Mouse (Mus musculus) forebrain, embryonic 15.5 days (tissue): ENCODE results near the gene Plin5. TPM values are rescaled to one million over a fixed set of nuclear protein-coding genes. Genes with fewer than 3 reads are reported as not detected.
"Not testable (repeated sequence)": the region's sequence is repeated elsewhere in the genome, so short reads cannot be mapped to it uniquely, and the experiment has no call there.

Experiments
- ATAC-seq: fragments of 200-750 bp; cut with Nextera tagmentation; replicated peaks from 2 replicates; pipeline ENCODE4 v1.8.0; 2017; ENCODE audit warnings: mild to moderate bottlenecking, moderate TSS enrichment, moderate library complexity
- H3K27ac ChIP-seq: fragments of 300-500 bp; sonication (generic); replicated peaks from 2 replicates; pipeline ENCODE4 v1.5.1; 2015; ENCODE audit warnings: mild to moderate bottlenecking, inconsistent platforms
- H3K27me3 ChIP-seq: fragments of 300-500 bp; sonication (generic); 2 replicates; pipeline ENCODE4 v1.6.1; 2015; ENCODE audit warnings: inconsistent platforms
- H3K36me3 ChIP-seq: fragments of 300-500 bp; sonication (generic); 2 replicates; pipeline ENCODE4 v1.6.1; 2015; ENCODE audit warnings: mild to moderate bottlenecking, inconsistent platforms
- H3K4me1 ChIP-seq: fragments of 300-500 bp; sonication (generic); 2 replicates; pipeline ENCODE4 v1.6.1; 2015; ENCODE audit warnings: inconsistent platforms
- H3K4me2 ChIP-seq: fragments of 300-500 bp; sonication (generic); replicated peaks from 2 replicates; pipeline ENCODE4 v1.6.1; 2015; ENCODE audit warnings: mild to moderate bottlenecking, inconsistent platforms
- H3K4me3 ChIP-seq: fragments of 300-500 bp; sonication (generic); 2 replicates; pipeline ENCODE4 v1.5.1; 2015; ENCODE audit warnings: mild to moderate bottlenecking, inconsistent platforms
- H3K9ac ChIP-seq: fragments of 300-500 bp; sonication (generic); replicated peaks from 2 replicates; pipeline ENCODE4 v1.6.1; 2015; ENCODE audit warnings: mild to moderate bottlenecking, inconsistent platforms
- H3K9me3 ChIP-seq: fragments of 300-500 bp; sonication (generic); 2 replicates; pipeline ENCODE4 v1.6.1; 2016; ENCODE audit warnings: inconsistent platforms
- WGBS: fragments of 180-500 bp; shearing (Covaris S2); methylation state at CpG from one replicate; pipeline ENCODE4 v1.1.7; 2015; ENCODE audit warnings: mixed read lengths; 5-methylcytosine and 5-hydroxymethylcytosine counted together
- polyA plus RNA-seq: library from polyadenylated mRNA; unstranded; fragments of >200 nt; fragmentation: Nextera tagmentation; extraction: Ambion mirVana; gene quantifications from 2 replicates; pipeline ENCODE4 v1.2.1, GENCODE M21; 2015

The Plin5 gene
- polyA plus RNA-seq, 1 experiment from 2014 or later = 0.69 TPM

DNA sequence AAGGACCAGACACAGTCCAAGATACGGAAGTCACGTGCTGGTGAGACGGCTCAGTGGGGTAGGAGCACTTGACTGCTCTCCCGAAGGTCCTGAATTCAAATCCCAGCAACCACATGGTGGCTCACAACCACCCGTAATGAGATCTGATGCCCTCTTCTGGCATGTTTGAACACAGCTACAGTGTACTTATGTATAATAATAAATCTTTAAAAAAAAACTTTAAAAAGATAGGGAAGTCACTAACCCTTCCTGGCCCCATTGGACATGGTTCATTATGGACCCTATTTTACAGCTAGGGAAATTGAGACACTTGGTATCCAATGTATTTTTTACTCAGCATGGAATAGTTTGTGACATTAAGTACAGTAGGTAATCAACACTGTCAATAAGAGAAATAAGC is 39.9 kb downstream of the Plin5 start:
- Histone ChIP-seq H3K4me1 (peaks cover 40% of the 10 kb centered on the region), H3K9me3 (no peaks in the 10 kb centered on the region), H3K36me3 (peaks cover 10% of the 10 kb centered on the region; the same call in 1 of the 2 replicates), H3K9ac (no peak overlapping the region), H3K4me3 (no peak overlapping the region), H3K4me2 (no peak overlapping the region), H3K27ac (no peak overlapping the region), H3K27me3 (no peaks in the 10 kb centered on the region)
- ATAC-seq = no peak
- WGBS = 89% methylated on average over 5 of the region's 5 CpGs

DNA sequence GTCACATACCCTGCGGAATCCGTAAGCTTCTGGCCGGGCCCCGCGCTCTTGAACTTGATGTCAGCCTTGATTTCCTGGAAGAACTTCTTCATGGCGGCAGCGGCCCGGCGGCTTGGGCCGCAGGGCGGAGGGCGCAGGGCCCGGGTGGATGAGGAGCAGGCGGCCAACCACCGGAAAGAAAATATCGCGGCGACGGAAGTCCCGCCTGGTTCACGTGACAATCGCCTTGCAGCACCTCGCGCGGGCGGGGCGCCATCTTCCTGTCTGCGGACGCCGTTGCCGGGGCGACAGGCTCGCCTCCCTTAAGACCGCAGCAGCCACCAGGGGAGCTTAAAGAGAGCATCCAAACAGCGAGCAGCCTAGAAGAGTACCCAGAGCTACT is 42.6 kb downstream of the Plin5 start, which contains the start of gene Ubxn6:
Gene Ubxn6 (minus strand): TSS at position 202 of the 382 bp plus-strand sequence.
- Histone ChIP-seq H3K27ac (peak within 1 kb of the TSS; percentile 83), H3K4me2 (peak within 1 kb of the TSS; percentile 64), H3K4me3 (peak within 1 kb of the TSS; percentile 54), H3K4me1 (peaks cover 15% of the 10 kb centered on the region), H3K27me3 (no peaks in the 10 kb centered on the region), H3K9ac (peak within 1 kb of the TSS; percentile 64), H3K36me3 (peaks cover 36% of the 10 kb centered on the region), H3K9me3 (no peaks in the 10 kb centered on the region)
- WGBS = under 1% methylated on average over 35 of the region's 35 CpGs
- ATAC-seq = peak; percentile 62

DNA sequence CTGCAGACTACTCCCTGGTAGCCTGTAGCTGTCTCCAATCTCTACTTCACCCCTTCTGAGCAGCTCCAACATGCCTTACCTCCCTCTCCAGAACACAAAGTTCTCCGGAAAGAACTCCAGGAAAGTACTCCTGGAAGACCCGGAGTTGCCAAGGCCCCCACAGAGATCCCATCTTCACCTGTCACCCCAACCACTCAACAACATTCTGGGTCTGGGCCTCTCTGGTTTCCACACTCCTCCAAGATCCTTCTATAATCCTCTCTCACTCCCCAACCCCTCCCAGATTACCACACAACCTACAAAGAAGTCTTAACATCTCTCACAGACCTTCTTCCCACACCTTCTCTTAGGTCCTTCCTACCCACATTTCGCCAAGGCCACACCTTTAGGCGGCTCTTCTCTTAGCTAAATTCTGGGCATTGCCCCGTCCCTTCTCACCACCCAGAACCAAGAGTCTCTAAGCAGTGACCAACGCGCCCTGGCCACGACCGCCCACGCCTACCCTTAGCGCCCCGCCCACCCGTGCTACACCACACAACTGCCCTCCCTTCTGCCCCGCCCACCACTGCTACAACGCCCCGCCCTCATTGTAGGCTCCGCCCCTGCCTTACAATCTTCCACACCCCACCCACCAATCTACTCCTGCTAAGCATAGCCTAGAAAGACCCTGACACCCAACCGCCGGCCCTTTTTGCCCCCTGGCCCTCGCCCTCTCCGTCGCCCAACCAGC is 43.1 kb downstream of the Plin5 start:
- Histone ChIP-seq H3K27me3 (no peaks in the 10 kb centered on the region), H3K27ac (peak overlapping the region; percentile 83), H3K4me3 (peak overlapping the region; percentile 54), H3K4me2 (peak overlapping the region; percentile 64), H3K9me3 (no peaks in the 10 kb centered on the region), H3K36me3 (peaks cover 42% of the 10 kb centered on the region), H3K9ac (peak overlapping the region; percentile 64), H3K4me1 (peaks cover 15% of the 10 kb centered on the region)
- 9% methylated on average over 22 of the region's 22 CpGs for WGBS
- peak; percentile 3 for ATAC-seq

DNA sequence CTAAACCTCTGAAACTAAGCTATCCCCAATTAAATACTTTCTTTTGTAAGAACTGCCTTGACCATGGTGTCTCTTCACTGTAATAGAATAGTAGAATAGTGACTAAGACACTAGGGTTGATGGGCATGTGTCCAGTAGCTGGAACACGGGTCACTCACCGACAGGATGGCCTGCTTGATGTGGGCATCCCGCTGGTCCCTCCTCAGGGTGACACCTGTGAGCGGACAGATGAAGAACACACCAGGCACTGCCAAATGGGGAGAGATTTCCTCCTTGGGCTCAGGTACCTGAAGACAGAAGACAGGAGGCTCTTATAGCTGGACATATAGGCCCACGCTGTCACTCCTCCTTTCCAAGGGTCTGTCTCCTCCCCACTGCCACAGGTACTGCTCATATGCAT is 45.2 kb downstream of the Plin5 start:
- Histone ChIP-seq H3K9ac (no peak overlapping the region), H3K9me3 (no peaks in the 10 kb centered on the region), H3K36me3 (peaks cover 62% of the 10 kb centered on the region), H3K4me3 (no peak overlapping the region), H3K27ac (no peak overlapping the region), H3K4me2 (no peak overlapping the region), H3K4me1 (peaks cover 15% of the 10 kb centered on the region), H3K27me3 (no peaks in the 10 kb centered on the region)
- no peak for ATAC-seq
- WGBS = 92% methylated on average over 5 of the region's 5 CpGs

DNA sequence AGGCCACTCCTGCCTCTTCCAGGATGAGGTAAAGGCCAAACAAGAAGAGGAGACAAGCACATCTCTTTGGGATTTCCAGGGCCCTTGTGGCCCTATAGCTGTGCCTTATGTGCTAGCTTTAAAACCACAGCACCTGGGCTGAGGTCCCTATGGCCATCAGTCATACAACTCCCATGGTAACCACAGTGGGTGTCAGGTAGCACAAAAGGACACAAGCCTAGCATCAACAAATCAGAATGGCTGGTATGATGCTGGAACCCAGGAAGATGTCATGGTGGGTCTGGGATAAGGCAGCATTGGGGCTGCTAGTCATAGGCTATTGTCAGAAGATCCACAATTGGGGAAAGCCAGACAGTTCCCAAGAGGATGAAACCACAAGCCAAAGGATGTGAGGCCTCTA is 46.3 kb downstream of the Plin5 start:
- ATAC-seq = no peak
- no peaks in the 10 kb centered on the region for H3K27me3 ChIP-seq
- no peak overlapping the region for H3K27ac ChIP-seq
- peaks cover 71% of the 10 kb centered on the region for H3K36me3 ChIP-seq
- peaks cover 15% of the 10 kb centered on the region for H3K4me1 ChIP-seq
- H3K9ac ChIP-seq = no peak overlapping the region
- H3K4me2 ChIP-seq = no peak overlapping the region
- H3K4me3 ChIP-seq = no peak overlapping the region
- no peaks in the 10 kb centered on the region for H3K9me3 ChIP-seq

DNA sequence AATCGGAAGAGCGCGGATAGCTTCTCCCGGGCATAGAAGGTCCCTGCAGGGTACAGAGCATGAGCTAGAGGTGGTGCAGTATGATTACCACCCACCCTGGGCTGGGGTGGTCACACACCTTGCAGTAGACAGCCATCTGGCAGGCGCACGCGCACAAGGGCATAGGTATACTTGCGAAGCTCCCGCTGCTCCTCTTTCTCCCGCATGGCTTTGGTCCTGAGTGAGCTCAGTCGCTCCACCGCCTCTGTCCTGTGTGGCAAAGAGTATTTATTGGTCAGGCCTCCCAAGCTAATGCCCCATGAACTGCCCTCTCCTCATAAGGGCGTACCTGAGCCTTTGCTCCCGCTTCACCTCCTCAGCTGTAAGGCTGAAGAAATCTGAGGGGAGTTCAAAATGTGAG is 48.3 kb downstream of the Plin5 start:
- Histone ChIP-seq H3K9ac (no peak overlapping the region), H3K9me3 (no peaks in the 10 kb centered on the region), H3K4me2 (no peak overlapping the region), H3K4me1 (peaks cover 5% of the 10 kb centered on the region), H3K36me3 (peaks cover 88% of the 10 kb centered on the region), H3K4me3 (no peak overlapping the region), H3K27me3 (no peaks in the 10 kb centered on the region), H3K27ac (no peak overlapping the region)
- ATAC-seq = no peak
- 96% methylated on average over 14 of the region's 14 CpGs for WGBS

DNA sequence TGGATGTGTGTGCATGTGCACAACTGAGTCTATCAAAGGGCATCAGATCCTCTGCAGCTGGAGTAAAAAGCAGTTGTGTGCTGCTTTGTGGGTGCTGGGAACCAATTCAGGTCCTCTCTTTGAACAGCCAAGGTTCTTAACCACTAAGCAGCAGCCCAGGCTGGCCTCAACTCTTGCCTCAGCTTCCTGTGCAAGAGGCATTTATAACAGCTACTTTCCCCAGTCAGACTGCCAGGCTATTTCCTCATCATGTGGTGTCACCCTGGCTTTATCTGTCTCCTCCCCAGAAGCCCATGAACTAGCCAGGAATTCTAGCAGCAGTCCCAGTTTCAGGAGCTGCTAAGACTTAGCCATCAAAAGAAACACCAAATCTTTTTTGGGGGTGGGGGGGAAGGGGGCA is 50.9 kb downstream of the Plin5 start:
- H3K4me3 ChIP-seq = no peak overlapping the region
- ATAC-seq = no peak
- no peaks in the 10 kb centered on the region for H3K9me3 ChIP-seq
- H3K4me1 ChIP-seq = no peaks in the 10 kb centered on the region
- H3K27ac ChIP-seq = no peak overlapping the region
- H3K9ac ChIP-seq = no peak overlapping the region
- no peaks in the 10 kb centered on the region for H3K27me3 ChIP-seq
- H3K4me2 ChIP-seq = no peak overlapping the region
- H3K36me3 ChIP-seq = peaks cover 90% of the 10 kb centered on the region

DNA sequence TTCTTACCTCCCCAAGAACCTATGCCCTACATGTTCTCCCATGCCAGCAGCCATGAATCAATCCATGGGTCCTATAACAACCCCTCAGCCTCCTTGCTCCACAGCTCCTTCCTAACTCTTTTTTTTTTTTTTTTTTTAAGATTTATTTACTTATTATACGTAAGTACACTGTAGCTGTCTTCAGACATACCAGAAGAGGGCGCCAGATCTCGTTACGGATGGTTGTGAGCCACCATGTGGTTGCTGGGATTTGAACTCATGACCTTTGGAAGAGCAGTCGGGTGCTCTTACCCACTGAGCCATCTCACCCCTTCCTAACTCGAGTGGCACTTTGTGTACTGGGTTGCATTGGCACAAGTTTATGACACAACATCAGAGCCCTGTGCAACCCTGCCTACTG is 51.7 kb downstream of the Plin5 start:
- H3K4me3 ChIP-seq, H3K4me2 ChIP-seq, H3K27ac ChIP-seq, H3K27me3 ChIP-seq, H3K9ac ChIP-seq, H3K4me1 ChIP-seq, ATAC-seq, H3K9me3 ChIP-seq: not testable (repeated sequence)
- peaks cover 85% of the 10 kb centered on the region for H3K36me3 ChIP-seq
- WGBS = 86% methylated on average over 6 of the region's 6 CpGs

DNA sequence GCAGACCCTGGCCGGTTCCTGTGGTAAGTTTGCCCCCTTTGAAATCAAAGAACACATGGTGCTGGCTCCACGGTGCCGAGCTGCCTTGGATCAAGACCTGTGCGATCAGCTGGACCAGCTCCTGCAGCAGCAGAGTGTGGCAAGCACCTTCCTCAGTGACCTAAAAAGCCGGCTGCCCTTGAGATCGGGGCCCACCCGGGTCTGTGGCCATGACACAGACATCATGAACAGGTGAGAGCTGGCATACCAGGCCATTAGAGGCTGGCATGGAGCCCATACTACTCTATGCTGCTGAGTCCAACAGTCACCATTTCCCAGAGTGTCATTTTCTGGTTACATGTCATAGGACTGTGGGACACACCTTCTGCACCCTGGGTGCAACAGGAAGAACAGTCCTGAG is 55.3 kb downstream of the Plin5 start:
- Histone ChIP-seq H3K27me3 (no peaks in the 10 kb centered on the region), H3K27ac (no peak overlapping the region), H3K4me3 (no peak overlapping the region), H3K4me2 (no peak overlapping the region), H3K9ac (no peak overlapping the region), H3K36me3 (peaks cover 76% of the 10 kb centered on the region), H3K9me3 (no peaks in the 10 kb centered on the region), H3K4me1 (no peaks in the 10 kb centered on the region)
- WGBS = 95% methylated on average over 7 of the region's 7 CpGs
- ATAC-seq = no peak

Other genes with a start within 250 kb of the Plin5 start
- 11.4 and 13.1 TPM in 2 replicates for gene Zfp119a, start 238.7 kb downstream of the Plin5 start, polyA plus RNA-seq
- gene Zfp959, start 225.5 kb downstream of the Plin5 start, polyA plus RNA-seq = 16.5 and 16.7 TPM in 2 replicates
- 6.9 and 7.9 TPM in 2 replicates for gene Zfp119b, start 168.1 kb downstream of the Plin5 start, polyA plus RNA-seq
- gene Ebi3, start 165.0 kb downstream of the Plin5 start, polyA plus RNA-seq = 3.1 and 3.9 TPM in 2 replicates
- 25.2 and 27.8 TPM in 2 replicates for gene Yju2, start 158.5 kb downstream of the Plin5 start, polyA plus RNA-seq
- gene Shd, start 147.1 kb downstream of the Plin5 start, polyA plus RNA-seq = 118 and 121 TPM in 2 replicates
- 127 and 151 TPM in 2 replicates for gene Fsd1, start 131.1 kb downstream of the Plin5 start, polyA plus RNA-seq
- 4.9 and 5.5 TPM in 2 replicates for gene Stap2, start 112.0 kb downstream of the Plin5 start, polyA plus RNA-seq
- gene Mpnd, start 111.9 kb downstream of the Plin5 start, polyA plus RNA-seq = 190 and 191 TPM in 2 replicates
- gene Sh3gl1, start 81.0 kb downstream of the Plin5 start, polyA plus RNA-seq = 120 and 122 TPM in 2 replicates
- 10.8 and 14.3 TPM in 2 replicates for gene Chaf1a, start 77.2 kb downstream of the Plin5 start, polyA plus RNA-seq
- gene Ubxn6, start 42.6 kb downstream of the Plin5 start, polyA plus RNA-seq = 81.1 and 89.5 TPM in 2 replicates
- gene Hdgfl2, start 38.0 kb downstream of the Plin5 start, polyA plus RNA-seq = 144 and 167 TPM in 2 replicates
- gene Plin4, start 7.8 kb downstream of the Plin5 start, polyA plus RNA-seq = 0.11 TPM in 2 replicates
- gene Lrg1, start 4.4 kb upstream of the Plin5 start, polyA plus RNA-seq = 0.13 and 0.19 TPM in 2 replicates
- gene Sema6b, start 22.7 kb upstream of the Plin5 start, polyA plus RNA-seq = 13.6 and 14.2 TPM in 2 replicates
- gene Tnfaip8l1, start 44.9 kb upstream of the Plin5 start, polyA plus RNA-seq = 9.0 and 10.0 TPM in 2 replicates
- gene Mydgf, start 66.3 kb upstream of the Plin5 start, polyA plus RNA-seq = 59.7 and 63.2 TPM in 2 replicates
- 30.7 and 31.2 TPM in 2 replicates for gene Dpp9, start 101.3 kb upstream of the Plin5 start, polyA plus RNA-seq
- gene Fem1a, start 139.2 kb upstream of the Plin5 start, polyA plus RNA-seq = 21.4 and 22.9 TPM in 2 replicates
- gene Ticam1, start 159.2 kb upstream of the Plin5 start, polyA plus RNA-seq = 1.3 and 1.7 TPM in 2 replicates
- 10.9 and 13.6 TPM in 2 replicates for gene Plin3, start 175.3 kb upstream of the Plin5 start, polyA plus RNA-seq
- gene Arrdc5, start 182.7 kb upstream of the Plin5 start, polyA plus RNA-seq = not detected in 2 replicates
- gene Uhrf1, start 185.7 kb upstream of the Plin5 start, polyA plus RNA-seq = 55.6 and 65.1 TPM in 2 replicates
- 81.2 and 81.5 TPM in 2 replicates for gene Kdm4b, start 208.5 kb upstream of the Plin5 start, polyA plus RNA-seq